Comparison of ENCODE assay signal across 35 mouse cellular contexts in the genomic region with DNA sequence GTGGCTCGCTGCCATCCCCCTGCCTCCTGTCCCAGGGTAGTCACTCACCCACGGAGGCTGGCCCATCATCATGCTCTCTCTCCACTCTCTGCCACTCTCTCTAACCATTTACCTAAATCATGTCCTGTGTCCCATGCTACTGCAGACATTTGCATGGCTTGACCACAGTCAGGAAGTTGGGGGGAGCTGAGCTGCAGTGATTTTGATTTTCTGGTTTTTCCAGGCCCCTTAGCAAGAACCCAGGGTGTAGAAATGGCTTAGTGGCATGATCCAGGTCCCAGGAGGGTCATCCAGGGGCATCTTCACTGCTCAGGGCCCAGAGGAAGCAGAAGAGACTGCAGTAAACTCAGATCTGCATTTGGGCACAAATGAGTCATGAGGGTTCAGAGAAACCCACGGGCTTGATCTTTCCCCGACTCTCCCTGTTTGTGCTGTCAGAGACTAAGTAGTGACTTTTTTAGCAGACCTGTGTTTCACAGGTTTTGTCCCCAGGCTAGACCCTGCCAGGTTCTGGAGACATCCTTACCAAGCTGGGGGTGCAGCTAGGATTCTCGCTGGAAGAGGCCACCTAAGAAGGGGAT. TPM values are rescaled to one million over a fixed set of nuclear protein-coding genes. Genes with fewer than 3 reads are reported as not detected.
DNase-seq lines count a peak whose midpoint lies in the region; TF ChIP-seq lines count a peak whose summit lies in the region.
"Had no signal": no experiment of that assay in that cellular context is flagged by ENCODE, and none has a peak within 500 bp of the region (broad histone marks: within the 10 kb centered on the region; RNA-seq: fewer than 3 reads in every experiment).

No protein-coding gene starts in this region.

- peak; percentile 51 for DNase-seq in spleen, postnatal 36 days (ENCODE audit: low spot score in 2 of 2)
- no peak for DNase-seq in spleen, postnatal 14 days (ENCODE audit: low spot score in 2 of 2)
- DNase-seq in CH12.LX (ENCODE audit: extremely low read depth) = peak; percentile 72
- no peak for DNase-seq in layer of hippocampus, postnatal 36 days
- DNase-seq in heart, adult 11 months = no peak
- no peak for DNase-seq in cerebellum, postnatal 10 days
- DNase-seq: adrenal gland, adult 2 months; adrenal gland, postnatal 14 days; cerebellum, adult 11 months; cerebellum, adult 2 months; cerebellum, adult 9-11 months; cerebellum, postnatal 36 days; embryo, embryonic 11 days; forebrain, postnatal 0 days; gastrocnemius, adult 2 months; gastrocnemius, postnatal 14 days; heart, adult 18-20 months; heart, postnatal 14 days; heart, postnatal 4 days had no signal

- peaks cover 33 to 60% of the 10 kb centered on the region in 2 experiments for H3K4me1 ChIP-seq in CH12.LX (ENCODE audit: control insufficient read depth in 1 of 2, insufficient read depth in 2 of 2)

- no peak for TF ChIP-seq CTCF in CH12.LX (conservative IDR thresholded peaks at IDR 0.05 in 1 of 2, IDR thresholded peaks at IDR 0.05 in 1 of 2; ENCODE audit: low read depth in 2 of 2, low read length in 2 of 2)

- TF ChIP-seq RAD21 in CH12.LX (IDR thresholded peaks at IDR 0.05; ENCODE audit: low read depth, low read length) = no peak

- in situ Hi-C loops in CH12.LX (cut with MboI; ENCODE audit: low pct_ligation_motif_present, low pct_unique_long_range_greater_than_20kb, low sequenced_read_pairs) = no loop called here

- no peaks in the 10 kb centered on the region for H3K79me2 ChIP-seq in CH12.LX (replicated peaks; ENCODE audit: control insufficient read depth, extremely low read depth, insufficient read depth, poor library complexity, severe bottlenecking)
- H3K79me2 ChIP-seq in myocyte (ENCODE audit: control insufficient read depth, insufficient read depth) = no peaks in the 10 kb centered on the region

- 0 out of 2 replicates have a peak overlapping the region, but pooled peaks have one; percentile 24 for H3K27ac ChIP-seq in CH12.LX (ENCODE audit: insufficient read depth, low read depth)
- H3K27ac ChIP-seq: embryonic facial prominence, embryonic 10.5 days; embryonic facial prominence, embryonic 13.5 days; forebrain, embryonic 12.5 days; gastrocnemius, adult 2 months; heart, embryonic 10.5 days; heart, embryonic 13.5 days had no signal

- dilution Hi-C loops in CH12.LX (cut with MboI; ENCODE audit: extremely low pct_ligation_motif_present, extremely low pct_unique_long_range_greater_than_20kb, low sequenced_read_pairs) = no loop called here

- TF ChIP-seq EP300 in CH12.LX (IDR thresholded peaks at IDR 0.05; ENCODE audit: low read length) = peak; percentile 65

- H3K9me3 ChIP-seq in CH12.LX (replicated peaks; ENCODE audit: low read length) = no peaks in the 10 kb centered on the region
- H3K9me3 ChIP-seq: embryonic facial prominence, embryonic 10.5 days; embryonic facial prominence, embryonic 13.5 days; forebrain, embryonic 12.5 days; heart, embryonic 10.5 days; heart, embryonic 13.5 days had no signal

- no peak overlapping the region for H3ac ChIP-seq in myocyte (ENCODE audit: control insufficient read depth, insufficient read length)

- H3K4me2 ChIP-seq in CH12.LX (ENCODE audit: insufficient read depth, low read depth, poor library complexity, severe bottlenecking) (peak overlapping the region; percentile 48), myocyte (ENCODE audit: low read depth) (peak overlapping the region; percentile 6)
- H3K4me2 ChIP-seq: embryonic facial prominence, embryonic 13.5 days; forebrain, embryonic 12.5 days; heart, embryonic 13.5 days had no signal

- peaks cover 6% of the 10 kb centered on the region for H3K27me3 ChIP-seq in CH12.LX (replicated peaks)
- no peaks in the 10 kb centered on the region for H3K27me3 ChIP-seq in myocyte (ENCODE audit: control insufficient read depth, insufficient read depth, insufficient read length)

- no peak overlapping the region for H3K4me3 ChIP-seq in CH12.LX (replicated peaks in 1 of 3; ENCODE audit: low read depth in 2 of 3, low read length in 2 of 3, poor library complexity in 1 of 3)
- no peak overlapping the region for H3K4me3 ChIP-seq in myocyte
- H3K4me3 ChIP-seq: embryonic facial prominence, embryonic 10.5 days; embryonic facial prominence, embryonic 13.5 days; erythroblast, embryonic 14.5 days; forebrain, embryonic 12.5 days; gastrocnemius, adult 2 months; heart, embryonic 10.5 days; heart, embryonic 13.5 days had no signal

- no peak for TF ChIP-seq POLR2A in CH12.LX (IDR thresholded peaks at IDR 0.05; ENCODE audit: low read depth, low read length)
- TF ChIP-seq POLR2A in myocyte (IDR thresholded peaks at IDR 0.05; ENCODE audit: insufficient read length, low read depth) = no peak

- H3K36me3 ChIP-seq in CH12.LX (replicated peaks in 1 of 2; ENCODE audit: control insufficient read depth in 1 of 2, insufficient read depth in 1 of 2, low read length in 1 of 2) = no peaks in the 10 kb centered on the region
- no peaks in the 10 kb centered on the region for H3K36me3 ChIP-seq in myocyte (ENCODE audit: control insufficient read depth, insufficient read depth)
- H3K36me3 ChIP-seq: embryonic facial prominence, embryonic 10.5 days; embryonic facial prominence, embryonic 13.5 days; forebrain, embryonic 12.5 days; heart, embryonic 10.5 days; heart, embryonic 13.5 days had no signal

- no peak overlapping the region for H3K9ac ChIP-seq in CH12.LX (ENCODE audit: insufficient read depth, low read depth)
- H3K9ac ChIP-seq: embryonic facial prominence, embryonic 13.5 days; forebrain, embryonic 12.5 days; forebrain, postnatal 0 days; heart, embryonic 13.5 days had no signal

TF ChIP-seq in CH12.LX, 34 proteins besides CTCF, POLR2A, EP300 and RAD21 (continues in another document):
- 0 out of 2 replicates have a peak, but pooled peaks have one; percentile 49 for TF ChIP-seq MAFK (IDR thresholded peaks at IDR 0.05; ENCODE audit: insufficient replicate concordance, low read length)
- 0 out of 2 replicates have a peak, but pooled peaks have one; percentile 46 for TF ChIP-seq MYC (IDR thresholded peaks at IDR 0.05; ENCODE audit: low read depth, low read length)
- peak; percentile 58 for TF ChIP-seq BHLHE40 (IDR thresholded peaks at IDR 0.05; ENCODE audit: low read depth, low read length)
- TF ChIP-seq ELF1 (IDR thresholded peaks at IDR 0.05; ENCODE audit: low read depth, low read length) = peak; percentile 55; the same call in 1 of the 2 replicates
- no peak for TF ChIP-seq POLR2AphosphoS2 (IDR thresholded peaks at IDR 0.05; ENCODE audit: low read depth, low read length)
- no peak for TF ChIP-seq ZNF384 (IDR thresholded peaks at IDR 0.05; ENCODE audit: low read depth, low read length)
- TF ChIP-seq JUND (conservative IDR thresholded peaks at IDR 0.05; ENCODE audit: low read depth, low read length) = peak; percentile 83
- no peak for TF ChIP-seq HCFC1 (IDR thresholded peaks at IDR 0.05; ENCODE audit: low read depth, low read length)
- TF ChIP-seq SIN3A (IDR thresholded peaks at IDR 0.05; ENCODE audit: low read length) = no peak
- TF ChIP-seq CHD2 (IDR thresholded peaks at IDR 0.05; ENCODE audit: low read length) = no peak
- peak; percentile 41 for TF ChIP-seq JUN (IDR thresholded peaks at IDR 0.05; ENCODE audit: insufficient read depth, low read depth, low read length)

TF ChIP-seq in myocyte, 11 proteins besides CTCF, POLR2A, EP300 and RAD21:
- TF ChIP-seq REST (IDR thresholded peaks at IDR 0.05; ENCODE audit: insufficient read depth, insufficient read length) = no peak
- TF ChIP-seq SRF (IDR thresholded peaks at IDR 0.05; ENCODE audit: control insufficient read depth, insufficient read length, low read depth) = no peak
- TF ChIP-seq USF1 (IDR thresholded peaks at IDR 0.05; ENCODE audit: low read depth) = no peak
- no peak for TF ChIP-seq TCF3 (IDR thresholded peaks at IDR 0.05; ENCODE audit: insufficient read length, low read depth)
- no peak for TF ChIP-seq TCF12 (IDR thresholded peaks at IDR 0.05; ENCODE audit: insufficient read depth, poor library complexity, severe bottlenecking)
- no peak for TF ChIP-seq MAX (IDR thresholded peaks at IDR 0.05; ENCODE audit: low read depth)

RNA-seq across cellular contexts. Expression of gene Calhm1, which starts 4.3 kb away (rescaled TPM):
- not detected in 2 replicates for total RNA-seq in CH12.LX (2012; rRNA removed)
- total RNA-seq in CH12.LX (2014; rRNA removed) = not detected in 2 replicates
- polyA plus RNA-seq in CH12.LX (2012; ENCODE audit: insufficient read length, low read depth) = not detected in 2 replicates
- polyA plus RNA-seq in myocyte (2012; fragmentation: generic; extraction: Trizol) = not detected
- total RNA-seq in layer of hippocampus, postnatal 36 days (2021) = not detected
- total RNA-seq: adrenal gland, adult 2 months; adrenal gland, postnatal 14 days; adrenal gland, postnatal 4 days; forebrain, postnatal 0 days; gastrocnemius, adult 2 months; gastrocnemius, postnatal 14 days; gastrocnemius, postnatal 4 days; heart, adult 18-20 months; heart, postnatal 14 days; heart, postnatal 4 days; MEL had no signal
- polyA plus RNA-seq: adrenal gland, adult 2 months; cerebellum, adult 2 months; cortical plate, adult 2 months; embryonic facial prominence, embryonic 10.5 days; embryonic facial prominence, embryonic 13.5 days; erythroblast, embryonic 14.5 days; forebrain, embryonic 12.5 days; forebrain, postnatal 0 days; frontal cortex, adult 2 months; heart, embryonic 10.5 days; heart, embryonic 13.5 days; heart, embryonic 16.5 days; hindbrain, embryonic 11.5 days; hindbrain, embryonic 16.5 days; intestine, embryonic 16.5 days had no signal

RNA-seq across cellular contexts. Expression of gene Calhm3, which starts 9.2 kb away (rescaled TPM):
- not detected in 2 replicates for total RNA-seq in CH12.LX (2012; rRNA removed)
- total RNA-seq in CH12.LX (2014; rRNA removed) = not detected in 2 replicates
- not detected in 2 replicates for polyA plus RNA-seq in CH12.LX (2012; ENCODE audit: insufficient read length, low read depth)
- not detected for polyA plus RNA-seq in myocyte (2012; fragmentation: generic; extraction: Trizol)
- not detected for total RNA-seq in layer of hippocampus, postnatal 36 days (2021)
- total RNA-seq: adrenal gland, adult 2 months; adrenal gland, postnatal 14 days; adrenal gland, postnatal 4 days; forebrain, postnatal 0 days; gastrocnemius, adult 2 months; gastrocnemius, postnatal 14 days; gastrocnemius, postnatal 4 days; heart, adult 18-20 months; heart, postnatal 14 days; heart, postnatal 4 days; MEL had no signal
- polyA plus RNA-seq: adrenal gland, adult 2 months; cerebellum, adult 2 months; embryonic facial prominence, embryonic 10.5 days; embryonic facial prominence, embryonic 13.5 days; erythroblast, embryonic 14.5 days; forebrain, embryonic 12.5 days; frontal cortex, adult 2 months; heart, embryonic 10.5 days; heart, embryonic 13.5 days; heart, embryonic 16.5 days; hindbrain, embryonic 11.5 days; hindbrain, embryonic 16.5 days had no signal

RNA-seq across cellular contexts. Expression of gene Calhm2, which starts 10.3 kb away (rescaled TPM):
- total RNA-seq in CH12.LX (2012; rRNA removed) (10.4 and 11.9 TPM in 2 replicates), CH12.LX (2014; rRNA removed) (6.3 and 6.5 TPM in 2 replicates)
- polyA plus RNA-seq in CH12.LX (2012; ENCODE audit: insufficient read length, low read depth) (9.0 and 10.1 TPM in 2 replicates), myocyte (2012; fragmentation: generic; extraction: Trizol) (1.4 TPM)
- 1 to 10 TPM; 4.0 to 4.2 TPM for total RNA-seq in layer of hippocampus, postnatal 36 days (2021)
- polyA plus RNA-seq: erythroblast, embryonic 14.5 days had no signal

RNA-seq across cellular contexts. Expression of gene Neurl1a, which starts 30.3 kb away (rescaled TPM):
- total RNA-seq in CH12.LX (2012; rRNA removed) (0.13 TPM in 1 of 2 replicates, not detected in the other), CH12.LX (2014; rRNA removed) (0.05 TPM in 1 of 2 replicates, not detected in the other)
- polyA plus RNA-seq in CH12.LX (2012; ENCODE audit: insufficient read length, low read depth) (not detected in 2 replicates), myocyte (2012; fragmentation: generic; extraction: Trizol) (120 TPM)
- total RNA-seq in layer of hippocampus, postnatal 36 days (2021) = 100 to 1,000 TPM; 174 to 190 TPM
- total RNA-seq: MEL had no signal

RNA-seq across cellular contexts. Expression of gene Pdcd11, which starts 57.8 kb away (rescaled TPM):
- total RNA-seq in CH12.LX (2012; rRNA removed) = 49.7 and 62.0 TPM in 2 replicates
- total RNA-seq in CH12.LX (2014; rRNA removed) = 24.6 and 26.6 TPM in 2 replicates
- 78.0 and 79.7 TPM in 2 replicates for polyA plus RNA-seq in CH12.LX (2012; ENCODE audit: insufficient read length, low read depth)
- 16.1 TPM for polyA plus RNA-seq in myocyte (2012; fragmentation: generic; extraction: Trizol)
- total RNA-seq in layer of hippocampus, postnatal 36 days (2021) = 10 to 100 TPM; 17.4 to 18.9 TPM

Comparison
In these comparisons a context has a peak if more than half of its experiments do, and no peak if none do; other contexts are left out.
1. DNase-seq: peak in spleen, postnatal 36 days (2 of 2) and CH12.LX (single experiment); none in spleen, postnatal 14 days (0 of 2), layer of hippocampus, postnatal 36 days (0 of 2), heart, adult 11 months (single experiment) and cerebellum, postnatal 10 days (0 of 2).